Mouse (Mus musculus): ENCODE results near the gene Asna1. TPM values are rescaled to one million over a fixed set of nuclear protein-coding genes. Genes with fewer than 3 reads are reported as not detected.

The Asna1 gene
- total and polyA plus RNA-seq, 2 experiments from 2014 or later, result 136 to 153 TPM

DNA sequence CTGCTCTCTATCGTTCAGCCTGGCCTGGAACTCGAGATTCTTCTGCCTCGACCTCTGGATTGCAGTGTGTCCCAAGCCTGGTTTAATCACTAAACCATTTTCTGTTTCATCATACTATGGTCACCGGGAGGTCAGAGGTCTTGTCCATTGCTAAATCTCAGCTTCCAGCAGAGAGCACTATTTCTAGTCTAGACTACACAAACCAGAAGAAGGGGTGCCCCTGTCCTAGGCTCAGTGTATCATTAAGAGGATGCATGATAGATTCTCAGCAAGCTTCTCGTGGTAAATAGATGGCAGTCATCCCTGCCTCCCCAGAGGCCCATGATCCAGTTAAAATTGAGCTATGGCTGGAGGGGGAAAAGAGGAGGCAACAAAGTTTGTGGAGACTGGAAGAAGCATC lies 46.0 kb upstream of the Asna1 start:
- no peaks in the 10 kb centered on the region for H3K9me3 ChIP-seq (ENCODE audit: low read length)
- peaks cover 12% of the 10 kb centered on the region for H3K4me1 ChIP-seq (ENCODE audit: insufficient read depth)
- no peak for ATAC-seq
- DNase-seq, result no peak
- H3K4me2 ChIP-seq (ENCODE audit: low read depth), result peak overlapping the region; percentile 69
- H3K36me3 ChIP-seq (ENCODE audit: insufficient read depth), result peaks cover 54% of the 10 kb centered on the region
- peak overlapping the region; percentile 94 for H3K27ac ChIP-seq (ENCODE audit: low read depth, low read length)
- TF ChIP-seq CTCF (IDR thresholded peaks at IDR 0.05; ENCODE audit: low read depth), result no peak
- 84% methylated on average over 5 of the region's 5 CpGs for WGBS
- H3K4me3 ChIP-seq (ENCODE audit: low read depth, low read length), result peak overlapping the region; percentile 94
- H3K9ac ChIP-seq, result peak overlapping the region; percentile 85
- H3K27me3 ChIP-seq (ENCODE audit: insufficient read depth, low read length), result no peaks in the 10 kb centered on the region

- Histone ChIP-seq H3K9ac (no peak within 1 kb of the TSS), H3K9me3 (ENCODE audit: low read length) (no peaks in the 10 kb centered on the region), H3K27ac (ENCODE audit: low read depth, low read length) (no peak within 1 kb of the TSS), H3K4me2 (ENCODE audit: low read depth) (no peak within 1 kb of the TSS), H3K4me3 (ENCODE audit: low read depth, low read length) (no peak within 1 kb of the TSS), H3K4me1 (ENCODE audit: insufficient read depth) (peaks cover 12% of the 10 kb centered on the region), H3K27me3 (ENCODE audit: insufficient read depth, low read length) (no peaks in the 10 kb centered on the region), H3K36me3 (ENCODE audit: insufficient read depth) (peaks cover 40% of the 10 kb centered on the region)
- ATAC-seq (no peak), DNase-seq (no peak)
- no peak for TF ChIP-seq CTCF (IDR thresholded peaks at IDR 0.05; ENCODE audit: low read depth)
These were observed 42.9 kb upstream of the Asna1 start, which contains the start of gene Gm5741 for GRCm38 (mm10) chr8:85067982-85068381. Gm5741 (minus strand) TSS chr8:85067982.

DNA sequence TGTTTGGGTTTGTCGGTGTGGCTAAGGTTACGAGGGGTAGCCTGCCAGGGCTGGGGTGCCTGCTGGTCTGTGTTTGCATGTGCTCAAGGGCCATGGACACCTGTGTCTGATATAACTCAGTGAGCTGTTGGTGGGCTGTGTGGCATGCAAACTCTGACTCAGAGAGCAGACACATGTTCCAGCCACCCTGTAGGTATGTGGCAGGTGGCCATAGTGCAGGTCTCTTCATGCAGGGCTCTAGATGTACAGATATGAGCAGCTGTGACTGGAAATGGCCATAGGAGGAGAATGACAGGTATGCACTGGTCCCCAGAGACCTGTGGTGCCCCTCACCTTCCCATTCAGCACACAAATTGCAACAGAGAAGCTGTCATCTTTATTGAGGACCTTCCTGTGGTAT lies 42.1 kb upstream of the Asna1 start:
- Histone ChIP-seq H3K4me1 (ENCODE audit: insufficient read depth) (peaks cover 6% of the 10 kb centered on the region), H3K4me3 (ENCODE audit: low read depth, low read length) (no peak overlapping the region), H3K4me2 (ENCODE audit: low read depth) (no peak overlapping the region), H3K27me3 (ENCODE audit: insufficient read depth, low read length) (no peaks in the 10 kb centered on the region), H3K9ac (no peak overlapping the region), H3K36me3 (ENCODE audit: insufficient read depth) (peaks cover 40% of the 10 kb centered on the region), H3K9me3 (ENCODE audit: low read length) (no peaks in the 10 kb centered on the region), H3K27ac (ENCODE audit: low read depth, low read length) (no peak overlapping the region)
- no peak for DNase-seq
- TF ChIP-seq CTCF (IDR thresholded peaks at IDR 0.05; ENCODE audit: low read depth), result no peak
- ATAC-seq, result no peak
- WGBS, result 95% methylated on average over 2 of the region's 2 CpGs

GRCm38 (mm10) chr8:85065213-85065612 lies 40.1 kb upstream of the Asna1 start:
- peaks cover 40% of the 10 kb centered on the region for H3K36me3 ChIP-seq (ENCODE audit: insufficient read depth)

GRCm38 (mm10) chr8:85062603-85063002 lies 37.5 kb upstream of the Asna1 start:
- WGBS, result 98% methylated on average over 4 of the region's 4 CpGs
- Histone ChIP-seq H3K36me3 (ENCODE audit: insufficient read depth) (peaks cover 26% of the 10 kb centered on the region), H3K4me3 (ENCODE audit: low read depth, low read length) (no peak overlapping the region), H3K4me1 (ENCODE audit: insufficient read depth) (peaks cover 6% of the 10 kb centered on the region), H3K9ac (no peak overlapping the region), H3K9me3 (ENCODE audit: low read length) (no peaks in the 10 kb centered on the region), H3K27ac (ENCODE audit: low read depth, low read length) (no peak overlapping the region), H3K27me3 (ENCODE audit: insufficient read depth, low read length) (no peaks in the 10 kb centered on the region), H3K4me2 (ENCODE audit: low read depth) (no peak overlapping the region)
- DNase-seq (no peak), ATAC-seq (no peak)
- TF ChIP-seq CTCF (IDR thresholded peaks at IDR 0.05; ENCODE audit: low read depth), result no peak

More at GRCm38 (mm10) chr8:85065213-85065612, 40.1 kb upstream of the Asna1 start:
- TF ChIP-seq CTCF (IDR thresholded peaks at IDR 0.05; ENCODE audit: low read depth), result no peak
- 39% methylated on average over 2 of the region's 2 CpGs for WGBS
- peaks cover 6% of the 10 kb centered on the region for H3K4me1 ChIP-seq (ENCODE audit: insufficient read depth)
- no peak overlapping the region for H3K9ac ChIP-seq
- no peaks in the 10 kb centered on the region for H3K9me3 ChIP-seq (ENCODE audit: low read length)
- no peak for ATAC-seq
- no peak overlapping the region for H3K4me2 ChIP-seq (ENCODE audit: low read depth)
- H3K4me3 ChIP-seq (ENCODE audit: low read depth, low read length), result no peak overlapping the region
- no peak for DNase-seq
- no peak overlapping the region for H3K27ac ChIP-seq (ENCODE audit: low read depth, low read length)
- no peaks in the 10 kb centered on the region for H3K27me3 ChIP-seq (ENCODE audit: insufficient read depth, low read length)

GRCm38 (mm10) chr8:85059879-85060616 lies 35.0 kb upstream of the Asna1 start, which contains the start of gene Fbxw9:
Fbxw9 (plus strand) TSS chr8:85060055.
- no peaks in the 10 kb centered on the region for H3K27me3 ChIP-seq (ENCODE audit: insufficient read depth, low read length)
- ATAC-seq, result peak; percentile 97
- WGBS, result 2% methylated on average over 52 of the region's 53 CpGs
- peak within 1 kb of the TSS; percentile 76 for H3K27ac ChIP-seq (ENCODE audit: low read depth, low read length)
- H3K9ac ChIP-seq, result peak within 1 kb of the TSS; percentile 78
- H3K4me2 ChIP-seq (ENCODE audit: low read depth), result peak within 1 kb of the TSS; percentile 83
- peak within 1 kb of the TSS; percentile 70 for H3K4me3 ChIP-seq (ENCODE audit: low read depth, low read length)
- DNase-seq, result peak; percentile 97
- H3K9me3 ChIP-seq (ENCODE audit: low read length), result no peaks in the 10 kb centered on the region
- TF ChIP-seq CTCF (IDR thresholded peaks at IDR 0.05; ENCODE audit: low read depth), result 0 out of 2 replicates have a peak, but pooled peaks have one; percentile 8
- peaks cover 6% of the 10 kb centered on the region for H3K4me1 ChIP-seq (ENCODE audit: insufficient read depth)
- peaks cover 21% of the 10 kb centered on the region for H3K36me3 ChIP-seq (ENCODE audit: insufficient read depth)

GRCm38 (mm10) chr8:85057367-85057766 lies 32.3 kb upstream of the Asna1 start:
- Histone ChIP-seq H3K9ac (no peak overlapping the region), H3K4me1 (ENCODE audit: insufficient read depth) (peaks cover 6% of the 10 kb centered on the region), H3K36me3 (ENCODE audit: insufficient read depth) (peaks cover 41% of the 10 kb centered on the region), H3K4me3 (ENCODE audit: low read depth, low read length) (no peak overlapping the region), H3K27ac (ENCODE audit: low read depth, low read length) (no peak overlapping the region), H3K27me3 (ENCODE audit: insufficient read depth, low read length) (no peaks in the 10 kb centered on the region), H3K4me2 (ENCODE audit: low read depth) (no peak overlapping the region), H3K9me3 (ENCODE audit: low read length) (no peaks in the 10 kb centered on the region)
- 83% methylated on average over 7 of the region's 7 CpGs for WGBS
- ATAC-seq, result no peak
- DNase-seq, result no peak
- no peak for TF ChIP-seq CTCF (IDR thresholded peaks at IDR 0.05; ENCODE audit: low read depth)
